Mouse (Mus musculus): Measurements from ENCODE around the gene Carns1. TPM values are rescaled to one million over a fixed set of nuclear protein-coding genes. Genes with fewer than 3 reads are reported as not detected.

Carns1 gene
- polyA plus RNA-seq, 1 experiment from 2014 or later, result 0.90 TPM

DNA sequence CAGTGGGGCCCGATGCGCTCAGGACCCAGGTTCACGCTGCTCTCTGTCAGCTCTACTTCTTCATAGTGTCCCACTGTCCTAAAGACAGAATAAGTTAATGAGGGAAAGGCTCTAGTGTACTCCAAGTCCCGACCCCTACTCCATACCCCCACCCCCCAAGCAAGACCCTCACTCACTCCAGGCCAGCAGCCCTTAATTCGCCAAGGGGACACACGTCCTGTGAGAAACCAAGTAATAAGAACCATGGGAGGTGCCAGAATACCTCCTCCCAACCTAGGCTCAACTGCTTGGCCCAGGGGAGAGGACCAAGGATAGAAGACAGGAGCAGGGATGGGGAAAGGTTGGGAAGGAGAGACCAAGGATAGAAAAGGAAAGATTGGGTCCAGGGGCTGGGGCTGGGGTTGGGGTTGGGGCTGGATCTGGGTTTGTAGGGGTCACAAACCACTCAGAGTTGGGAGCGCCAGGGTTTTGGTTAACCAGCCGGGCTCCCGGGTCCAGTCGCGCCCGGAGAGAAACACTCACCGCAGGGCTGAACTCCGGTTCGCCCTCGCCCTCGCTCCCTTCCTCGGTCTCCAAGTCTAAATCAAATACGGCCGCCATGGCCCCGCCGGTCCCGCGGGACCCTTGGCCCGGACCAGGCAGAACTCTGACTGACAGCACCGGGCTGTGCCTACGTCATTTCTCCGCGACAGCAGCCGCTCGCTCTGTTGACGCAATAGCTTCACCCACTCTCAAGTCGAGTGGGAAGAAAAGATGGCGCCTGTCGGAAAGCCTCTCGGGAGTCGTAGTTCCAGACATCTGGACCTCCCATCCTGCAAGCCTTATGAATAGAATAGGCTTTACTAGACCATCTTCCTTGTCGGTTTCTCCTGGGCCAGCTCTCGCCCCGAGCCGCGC is 12.4 kb downstream of the Carns1 start, which contains the start of gene Rps6kb2:
Gene Rps6kb2, minus strand, starts transcription at position 709 of the 897 bp plus-strand sequence.
- Histone ChIP-seq H3K4me1 (replicated peaks; ENCODE audit: control insufficient read depth, insufficient read depth, low read length) (peaks cover 4% of the 10 kb centered on the region; the same call in 1 of the 2 replicates), H3K36me3 (ENCODE audit: control insufficient read depth, insufficient read depth) (peaks cover 31% of the 10 kb centered on the region), H3K27me3 (replicated peaks; ENCODE audit: control insufficient read depth, insufficient read depth, low read length) (no peaks in the 10 kb centered on the region), H3K4me3 (ENCODE audit: low read depth, low read length) (peak within 1 kb of the TSS; percentile 80), H3K9me3 (ENCODE audit: control insufficient read depth) (no peaks in the 10 kb centered on the region), H3K27ac (ENCODE audit: low read depth, low read length) (no peak within 1 kb of the TSS), H3K4me2 (replicated peaks; ENCODE audit: low read depth) (peak within 1 kb of the TSS; percentile 90), H3K9ac (ENCODE audit: low read depth, low read length) (peak within 1 kb of the TSS; percentile 83)
- TF ChIP-seq CTCF (IDR thresholded peaks at IDR 0.05; ENCODE audit: low read depth), result no peak
- WGBS, result 7% methylated on average over 42 of the region's 42 CpGs
- ATAC-seq, result peak; percentile 81

DNA sequence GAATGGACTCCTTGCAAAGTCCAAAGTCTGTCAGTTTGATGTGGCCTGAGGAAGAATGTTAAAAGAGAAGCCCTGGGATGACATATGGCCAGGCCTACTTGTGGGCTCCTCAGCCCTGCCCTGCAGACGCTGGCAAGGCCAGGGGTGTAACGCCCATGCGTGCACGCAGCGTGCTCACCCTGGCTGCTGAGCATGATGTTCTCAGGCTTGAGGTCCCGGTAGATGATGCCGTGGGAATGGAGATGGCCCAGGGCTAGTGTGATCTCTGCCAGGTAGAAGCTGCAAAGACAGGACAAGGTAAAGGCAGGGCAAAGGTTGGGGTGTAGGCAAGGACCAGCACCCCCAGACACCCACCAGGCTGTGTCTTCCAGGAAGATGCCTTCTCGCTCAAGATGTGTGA is 16.2 kb downstream of the Carns1 start:
- TF ChIP-seq CTCF (IDR thresholded peaks at IDR 0.05; ENCODE audit: low read depth), result no peak
- no peak for ATAC-seq
- Histone ChIP-seq H3K27me3 (replicated peaks; ENCODE audit: control insufficient read depth, insufficient read depth, low read length) (no peaks in the 10 kb centered on the region), H3K4me2 (replicated peaks; ENCODE audit: low read depth) (no peak overlapping the region), H3K4me1 (replicated peaks; ENCODE audit: control insufficient read depth, insufficient read depth, low read length) (peaks cover 4% of the 10 kb centered on the region; the same call in 1 of the 2 replicates), H3K36me3 (ENCODE audit: control insufficient read depth, insufficient read depth) (peaks cover 50% of the 10 kb centered on the region), H3K9me3 (ENCODE audit: control insufficient read depth) (no peaks in the 10 kb centered on the region), H3K27ac (ENCODE audit: low read depth, low read length) (no peak overlapping the region), H3K4me3 (ENCODE audit: low read depth, low read length) (no peak overlapping the region), H3K9ac (ENCODE audit: low read depth, low read length) (no peak overlapping the region)
- 98% methylated on average over 8 of the region's 8 CpGs for WGBS

DNA sequence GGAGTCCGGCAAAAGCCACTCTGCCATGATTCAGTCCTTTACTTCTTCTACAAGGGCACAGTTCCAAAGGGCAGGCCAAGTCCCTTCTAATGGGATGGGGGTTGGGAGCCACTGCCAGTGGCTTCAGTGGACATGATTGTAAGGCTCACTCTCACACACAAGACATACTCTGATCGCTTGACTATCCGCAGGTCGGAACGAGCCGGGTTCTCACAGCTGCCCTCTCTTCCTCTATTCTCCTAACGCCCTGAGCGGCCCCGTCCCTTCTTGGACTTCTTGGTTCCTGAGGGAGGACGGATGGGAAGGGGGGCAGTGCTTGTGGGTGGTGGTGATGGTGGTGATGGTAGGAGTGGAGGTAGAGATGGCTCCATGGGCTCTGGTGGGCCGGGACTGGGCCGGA is 18.5 kb downstream of the Carns1 start:
- 92% methylated on average over 12 of the region's 12 CpGs for WGBS
- no peak for ATAC-seq
- peaks cover 71% of the 10 kb centered on the region for H3K36me3 ChIP-seq (ENCODE audit: control insufficient read depth, insufficient read depth)
- H3K27ac ChIP-seq (ENCODE audit: low read depth, low read length), result no peak overlapping the region
- no peaks in the 10 kb centered on the region for H3K9me3 ChIP-seq (ENCODE audit: control insufficient read depth)
- no peak for TF ChIP-seq CTCF (IDR thresholded peaks at IDR 0.05; ENCODE audit: low read depth)
- no peak overlapping the region for H3K9ac ChIP-seq (ENCODE audit: low read depth, low read length)
- no peaks in the 10 kb centered on the region for H3K4me1 ChIP-seq (replicated peaks; ENCODE audit: control insufficient read depth, insufficient read depth, low read length)
- H3K27me3 ChIP-seq (replicated peaks; ENCODE audit: control insufficient read depth, insufficient read depth, low read length), result no peaks in the 10 kb centered on the region
- H3K4me3 ChIP-seq (ENCODE audit: low read depth, low read length), result no peak overlapping the region
- H3K4me2 ChIP-seq (replicated peaks; ENCODE audit: low read depth), result no peak overlapping the region

DNA sequence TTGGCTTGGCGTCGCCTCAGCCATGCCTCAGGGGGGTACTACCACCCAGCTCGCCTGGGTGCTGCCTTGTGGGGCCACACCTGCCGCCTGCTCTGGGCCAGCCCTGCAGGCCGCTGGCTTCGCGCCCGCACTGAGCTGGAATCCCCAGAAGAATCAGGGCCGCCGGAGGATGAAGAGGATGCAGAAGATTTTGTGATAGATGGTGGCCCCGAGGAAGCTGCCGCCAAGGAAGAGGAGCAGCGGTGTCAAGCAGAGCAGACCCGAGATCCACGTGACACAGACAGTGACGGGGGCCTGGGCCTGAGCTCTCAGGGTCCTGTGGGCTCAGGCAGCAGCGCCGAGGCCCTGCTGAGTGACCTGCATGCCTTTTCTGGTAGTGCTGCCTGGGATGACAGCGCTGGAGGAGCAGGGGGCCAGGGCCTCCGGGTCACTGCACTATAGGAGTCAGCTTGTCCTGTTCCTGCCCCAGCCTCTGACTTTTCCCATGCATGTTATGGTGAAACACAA is 19.2 kb downstream of the Carns1 start:
- no peaks in the 10 kb centered on the region for H3K4me1 ChIP-seq (replicated peaks; ENCODE audit: control insufficient read depth, insufficient read depth, low read length)
- H3K36me3 ChIP-seq (ENCODE audit: control insufficient read depth, insufficient read depth), result peaks cover 74% of the 10 kb centered on the region
- no peak for TF ChIP-seq CTCF (IDR thresholded peaks at IDR 0.05; ENCODE audit: low read depth)
- 77% methylated on average over 20 of the region's 20 CpGs for WGBS
- no peak overlapping the region for H3K27ac ChIP-seq (ENCODE audit: low read depth, low read length)
- no peak overlapping the region for H3K4me2 ChIP-seq (replicated peaks; ENCODE audit: low read depth)
- ATAC-seq, result no peak
- no peak overlapping the region for H3K4me3 ChIP-seq (ENCODE audit: low read depth, low read length)
- H3K27me3 ChIP-seq (replicated peaks; ENCODE audit: control insufficient read depth, insufficient read depth, low read length), result no peaks in the 10 kb centered on the region
- H3K9ac ChIP-seq (ENCODE audit: low read depth, low read length), result no peak overlapping the region
- H3K9me3 ChIP-seq (ENCODE audit: control insufficient read depth), result no peaks in the 10 kb centered on the region

DNA sequence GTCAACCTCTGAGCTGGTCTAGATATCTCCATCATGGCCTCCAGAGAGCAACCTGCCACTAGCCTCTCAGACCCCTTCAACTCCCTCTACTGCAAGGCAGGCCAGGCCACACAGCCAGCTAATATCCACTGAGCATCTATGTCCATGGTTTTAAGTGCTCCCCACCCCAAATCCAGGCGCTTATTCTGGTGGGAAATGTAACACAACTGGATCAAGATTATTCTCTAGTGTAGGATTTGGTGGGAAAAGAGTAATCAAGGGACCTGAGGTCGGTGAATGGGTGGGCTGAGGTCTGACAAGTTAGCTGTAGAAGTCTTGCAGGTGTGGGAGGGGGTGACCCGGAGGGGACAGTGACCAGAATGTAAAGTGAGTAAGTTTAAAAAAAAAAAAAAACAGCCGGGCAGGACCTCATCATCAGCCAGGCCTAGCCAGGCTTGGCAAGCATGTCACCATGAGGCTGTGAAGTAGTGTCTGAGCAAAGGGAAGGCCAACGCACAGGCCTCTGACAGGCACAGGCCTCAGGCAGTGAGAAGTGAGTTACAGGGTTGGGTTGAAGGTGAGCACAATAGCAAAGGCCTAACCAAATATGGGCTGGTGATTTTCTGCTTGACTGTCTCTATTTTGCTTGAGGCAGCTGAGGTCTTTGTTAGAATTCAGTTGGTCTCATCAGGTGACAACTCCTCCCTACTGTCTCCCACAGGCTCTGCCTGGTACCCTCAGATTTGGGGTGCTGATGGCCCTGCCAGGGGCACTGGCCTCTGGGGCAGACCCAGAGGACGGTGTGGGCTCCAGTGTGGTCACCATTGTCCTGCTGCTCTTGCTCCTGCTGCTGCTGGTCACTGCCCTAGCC is 19.8 kb downstream of the Carns1 start:
- TF ChIP-seq CTCF (IDR thresholded peaks at IDR 0.05; ENCODE audit: low read depth), result no peak
- no peak overlapping the region for H3K4me2 ChIP-seq (replicated peaks; ENCODE audit: low read depth)
- H3K4me1 ChIP-seq (replicated peaks; ENCODE audit: control insufficient read depth, insufficient read depth, low read length), result no peaks in the 10 kb centered on the region
- WGBS, result 80% methylated on average over 6 of the region's 6 CpGs
- H3K4me3 ChIP-seq (ENCODE audit: low read depth, low read length), result no peak overlapping the region
- H3K27ac ChIP-seq (ENCODE audit: low read depth, low read length), result no peak overlapping the region
- ATAC-seq, result no peak
- no peak overlapping the region for H3K9ac ChIP-seq (ENCODE audit: low read depth, low read length)
- H3K36me3 ChIP-seq (ENCODE audit: control insufficient read depth, insufficient read depth), result peaks cover 74% of the 10 kb centered on the region
- no peaks in the 10 kb centered on the region for H3K9me3 ChIP-seq (ENCODE audit: control insufficient read depth)
- no peaks in the 10 kb centered on the region for H3K27me3 ChIP-seq (replicated peaks; ENCODE audit: control insufficient read depth, insufficient read depth, low read length)

All from intestine, postnatal 0 days (tissue).